Mouse (Mus musculus) kidney, embryonic 15.5 days (tissue): Measurements from ENCODE around the gene Zc3h12d. TPM values are rescaled to one million over a fixed set of nuclear protein-coding genes. Genes with fewer than 3 reads are reported as not detected.

Source experiments
- ATAC-seq: fragments of 200-750 bp; cut with Nextera tagmentation; replicated peaks from 2 replicates; pipeline ENCODE4 v1.8.0; 2017; ENCODE audit warnings: moderate TSS enrichment; ENCODE audit not compliant: low FRiP score
- H3K27ac ChIP-seq: fragments of 300-500 bp; sonication (generic); 2 replicates; pipeline ENCODE4 v1.5.1; 2015; ENCODE audit warnings: mild to moderate bottlenecking, inconsistent platforms
- H3K27me3 ChIP-seq: fragments of 300-500 bp; sonication (generic); 2 replicates; pipeline ENCODE4 v1.6.1; 2015; ENCODE audit warnings: inconsistent platforms
- H3K36me3 ChIP-seq: fragments of 300-500 bp; sonication (generic); 2 replicates; pipeline ENCODE4 v1.6.1; 2015; ENCODE audit warnings: inconsistent platforms
- H3K4me1 ChIP-seq: fragments of 300-500 bp; sonication (generic); 2 replicates; pipeline ENCODE4 v1.6.1; 2015; ENCODE audit warnings: inconsistent platforms
- H3K4me2 ChIP-seq: fragments of 300-500 bp; sonication (generic); 2 replicates; pipeline ENCODE4 v1.6.1; 2015; ENCODE audit warnings: moderate library complexity, mild to moderate bottlenecking, inconsistent platforms
- H3K4me3 ChIP-seq: fragments of 300-500 bp; sonication (generic); replicated peaks from 2 replicates; pipeline ENCODE4 v1.5.1; 2015; ENCODE audit warnings: mild to moderate bottlenecking, inconsistent platforms
- H3K9ac ChIP-seq: fragments of 300-500 bp; sonication (generic); 2 replicates; pipeline ENCODE4 v1.6.1; 2015; ENCODE audit warnings: mild to moderate bottlenecking, inconsistent platforms
- H3K9me3 ChIP-seq: fragments of 300-500 bp; sonication (generic); replicated peaks from 2 replicates; pipeline ENCODE4 v1.6.1; 2016; ENCODE audit warnings: inconsistent platforms
- WGBS: fragments of 180-500 bp; shearing (Covaris S2); methylation state at CpG from one replicate; pipeline ENCODE4 v1.1.7; 2015; ENCODE audit warnings: mixed read lengths; 5-methylcytosine and 5-hydroxymethylcytosine counted together
- polyA plus RNA-seq: library from polyadenylated mRNA; unstranded; fragments of >200 nt; fragmentation: Nextera tagmentation; extraction: Ambion mirVana; gene quantifications from 2 replicates; pipeline ENCODE4 v1.2.1, GENCODE M21; 2015

Gene Zc3h12d
- polyA plus RNA-seq, 1 experiment from 2014 or later: 0.14 TPM

DNA sequence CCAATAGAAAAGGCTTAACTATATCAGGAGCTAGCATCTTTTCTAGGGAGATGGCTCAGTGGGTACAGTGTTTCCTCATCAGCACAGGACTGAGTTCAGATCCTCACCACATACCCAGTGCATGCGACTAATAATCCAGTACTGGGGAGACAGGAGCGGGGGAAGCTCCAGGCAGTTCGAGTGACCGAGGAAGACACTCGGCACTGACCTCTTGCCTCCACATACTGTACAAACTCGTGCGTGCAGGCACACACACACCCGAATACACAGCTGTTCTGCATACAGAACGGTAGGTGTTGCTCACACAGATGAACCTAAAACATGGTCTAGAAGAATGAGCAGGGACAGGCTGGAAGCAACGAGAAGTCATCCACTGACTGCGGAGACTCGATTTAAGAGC lies 10.3 kb upstream of the Zc3h12d start:
- H3K36me3 ChIP-seq: peaks cover 68% of the 10 kb centered on the region
- H3K9me3 ChIP-seq: no peaks in the 10 kb centered on the region
- 95% methylated on average over 12 of the region's 12 CpGs for WGBS
- H3K27me3 ChIP-seq: no peaks in the 10 kb centered on the region
- no peaks in the 10 kb centered on the region for H3K4me1 ChIP-seq
- no peak for ATAC-seq
- H3K4me2 ChIP-seq: no peak overlapping the region
- no peak overlapping the region for H3K9ac ChIP-seq
- no peak overlapping the region for H3K27ac ChIP-seq
- no peak overlapping the region for H3K4me3 ChIP-seq

DNA sequence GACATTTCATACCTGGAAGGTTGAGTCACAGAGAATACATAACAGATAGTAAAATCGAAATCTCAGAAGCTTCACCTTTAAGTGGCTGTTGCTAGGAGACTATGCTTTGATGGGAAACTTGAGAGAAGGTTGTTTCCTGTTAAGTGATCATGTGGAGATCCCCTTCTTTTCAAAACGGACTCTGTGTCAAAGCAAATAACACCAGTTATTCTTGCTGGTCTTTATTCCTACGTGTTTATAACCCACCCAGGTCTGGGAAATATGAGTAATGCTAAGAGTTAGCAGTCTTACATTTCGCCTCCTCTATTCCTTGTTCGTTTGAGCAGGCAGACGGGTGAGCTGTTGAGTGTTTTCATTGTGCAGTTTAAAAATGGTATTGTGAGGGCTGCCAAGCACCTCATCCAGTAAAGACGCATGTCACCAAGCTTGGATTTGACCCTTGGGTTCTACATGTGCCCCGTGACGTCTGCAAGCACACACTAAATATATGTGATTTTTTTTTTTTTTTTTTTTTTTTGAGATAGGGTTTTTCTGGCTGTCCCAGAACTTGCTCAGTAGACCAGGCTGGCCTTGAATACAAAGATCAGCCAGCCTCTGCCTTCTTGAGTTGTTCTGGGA lies 7.5 kb upstream of the Zc3h12d start:
- Histone ChIP-seq H3K36me3 (peaks cover 46% of the 10 kb centered on the region), H3K27ac (no peak overlapping the region), H3K4me1 (no peaks in the 10 kb centered on the region), H3K4me3 (no peak overlapping the region), H3K4me2 (no peak overlapping the region), H3K9ac (no peak overlapping the region), H3K27me3 (no peaks in the 10 kb centered on the region), H3K9me3 (no peaks in the 10 kb centered on the region)
- 77% methylated on average over 9 of the region's 9 CpGs for WGBS
- ATAC-seq: no peak

DNA sequence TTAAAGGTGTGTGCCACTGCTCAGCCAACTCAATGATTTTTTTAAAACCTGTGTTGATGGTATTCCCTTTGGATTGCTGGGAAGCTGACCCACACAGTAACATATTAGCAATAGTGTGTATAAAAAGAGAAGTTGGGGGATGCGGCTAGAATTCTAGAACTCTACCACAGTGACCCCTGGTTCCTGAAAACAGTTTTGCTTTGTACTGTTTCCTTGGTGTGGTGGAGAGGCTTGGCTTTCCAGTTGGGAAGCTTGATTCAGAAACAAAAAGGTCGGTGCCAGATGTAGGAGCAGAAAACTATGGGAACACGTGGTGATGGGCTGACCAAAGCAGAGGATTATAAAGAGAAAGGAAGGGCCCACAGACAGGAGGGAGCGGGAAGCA lies 7.0 kb upstream of the Zc3h12d start:
- H3K27ac ChIP-seq: no peak overlapping the region
- no peak for ATAC-seq
- no peak overlapping the region for H3K4me3 ChIP-seq
- no peak overlapping the region for H3K4me2 ChIP-seq
- 91% methylated on average over 4 of the region's 4 CpGs for WGBS
- H3K27me3 ChIP-seq: no peaks in the 10 kb centered on the region
- H3K36me3 ChIP-seq: peaks cover 43% of the 10 kb centered on the region
- no peak overlapping the region for H3K9ac ChIP-seq
- H3K4me1 ChIP-seq: no peaks in the 10 kb centered on the region
- H3K9me3 ChIP-seq: no peaks in the 10 kb centered on the region

DNA sequence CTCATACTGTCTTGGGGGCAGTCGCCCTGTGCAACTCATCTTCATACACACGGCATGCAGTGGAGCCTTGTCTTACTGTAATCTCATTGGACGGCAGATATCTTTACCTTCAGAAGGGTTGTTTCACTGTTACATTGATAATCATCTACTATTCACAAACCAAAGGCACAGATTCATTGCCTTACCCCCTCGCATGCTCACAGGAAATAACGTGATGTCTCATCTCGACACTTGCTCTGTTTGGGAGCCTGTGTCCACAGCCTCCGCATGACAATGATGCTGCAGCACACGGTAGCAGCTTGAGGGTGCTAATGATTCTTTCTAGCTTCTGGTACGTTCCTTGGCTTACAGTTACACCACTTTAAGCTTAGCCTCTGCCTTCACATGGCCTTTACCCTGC lies 6.2 kb upstream of the Zc3h12d start:
- WGBS: 93% methylated on average over 9 of the region's 9 CpGs

DNA sequence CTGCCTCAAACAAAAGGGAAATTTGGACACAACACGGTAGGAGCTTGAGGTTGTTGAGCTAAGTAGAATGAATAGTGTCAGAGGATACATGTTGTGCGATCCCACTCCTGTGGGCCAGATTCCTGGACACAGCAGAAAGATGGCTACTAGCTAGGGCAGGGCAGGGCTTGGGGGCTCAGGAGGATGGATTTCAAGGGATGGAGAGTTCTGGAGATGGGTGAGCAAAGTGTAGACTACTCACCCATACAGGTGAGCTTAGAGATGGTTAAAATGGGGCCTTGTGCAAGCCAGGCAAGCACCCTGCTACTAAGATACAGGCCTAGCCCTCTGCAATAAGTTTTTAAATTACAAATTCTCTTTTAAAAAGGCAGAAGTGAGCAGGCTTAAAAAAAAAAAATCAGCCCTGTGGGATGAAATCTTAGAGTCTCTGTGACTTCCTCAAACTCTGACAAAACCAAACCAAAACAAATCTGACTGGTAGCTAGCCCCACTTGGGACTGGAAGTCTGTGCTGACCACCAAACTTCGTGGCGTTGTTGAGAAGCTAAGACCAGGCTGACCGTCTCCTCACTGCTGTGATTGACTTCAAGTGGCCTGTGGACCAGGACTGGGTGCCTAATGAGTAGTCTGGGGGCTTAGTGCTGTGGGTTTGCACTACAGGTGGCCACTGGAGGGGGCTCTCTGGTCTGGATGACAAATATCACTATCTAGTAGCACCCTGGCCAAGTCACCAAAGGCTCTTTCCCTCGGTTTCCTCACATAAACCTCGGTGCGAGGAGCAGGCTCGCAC lies 1.3 kb downstream of the Zc3h12d start:
- Histone ChIP-seq H3K9me3 (no peaks in the 10 kb centered on the region), H3K9ac (no peak overlapping the region), H3K4me3 (no peak overlapping the region), H3K4me1 (peaks cover 11% of the 10 kb centered on the region), H3K4me2 (no peak overlapping the region), H3K36me3 (no peaks in the 10 kb centered on the region), H3K27ac (no peak overlapping the region), H3K27me3 (peaks cover 6% of the 10 kb centered on the region; the same call in 1 of the 2 replicates)
- ATAC-seq: no peak
- WGBS: 83% methylated on average over 9 of the region's 9 CpGs

More for the DNA sequence above, 6.2 kb upstream of the Zc3h12d start:
- ATAC-seq: no peak
- H3K9me3 ChIP-seq: no peaks in the 10 kb centered on the region
- no peaks in the 10 kb centered on the region for H3K27me3 ChIP-seq
- H3K4me2 ChIP-seq: no peak overlapping the region
- H3K9ac ChIP-seq: no peak overlapping the region
- H3K27ac ChIP-seq: no peak overlapping the region
- H3K36me3 ChIP-seq: peaks cover 35% of the 10 kb centered on the region
- H3K4me3 ChIP-seq: no peak overlapping the region
- no peaks in the 10 kb centered on the region for H3K4me1 ChIP-seq

DNA sequence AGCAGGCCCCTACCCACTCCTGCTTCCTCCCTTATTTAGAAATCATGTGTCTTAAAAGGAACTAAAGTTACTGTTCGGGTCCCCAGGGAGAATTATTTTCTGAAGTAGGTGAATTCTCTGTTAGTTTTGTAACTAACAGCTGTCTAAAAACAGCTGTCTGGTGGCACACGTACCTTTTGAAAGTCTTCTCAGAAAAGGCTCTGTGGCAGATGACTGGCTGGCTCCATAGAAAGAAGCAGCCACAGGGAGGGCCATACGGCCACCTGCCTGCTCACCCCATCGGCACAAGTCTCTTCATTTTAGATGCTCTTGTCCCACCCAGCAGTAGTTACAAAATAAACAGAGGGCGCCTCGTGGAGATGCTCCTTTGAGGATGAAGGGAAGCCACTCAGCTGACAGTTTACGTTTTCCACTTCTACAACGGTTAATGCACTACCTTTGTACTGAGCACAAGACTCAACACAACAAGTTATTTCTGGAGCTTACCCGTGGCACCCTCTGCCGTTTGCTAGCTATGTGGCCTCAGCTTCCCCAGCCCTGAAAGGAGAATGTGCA lies 2.5 kb downstream of the Zc3h12d start:
- no peak for ATAC-seq
- no peaks in the 10 kb centered on the region for H3K36me3 ChIP-seq
- H3K9ac ChIP-seq: no peak overlapping the region
- no peaks in the 10 kb centered on the region for H3K9me3 ChIP-seq
- H3K27me3 ChIP-seq: peaks cover 8% of the 10 kb centered on the region; the same call in 1 of the 2 replicates
- H3K4me1 ChIP-seq: peaks cover 11% of the 10 kb centered on the region
- H3K4me2 ChIP-seq: no peak overlapping the region
- H3K27ac ChIP-seq: no peak overlapping the region
- H3K4me3 ChIP-seq: no peak overlapping the region
- 68% methylated on average over 10 of the region's 10 CpGs for WGBS

DNA sequence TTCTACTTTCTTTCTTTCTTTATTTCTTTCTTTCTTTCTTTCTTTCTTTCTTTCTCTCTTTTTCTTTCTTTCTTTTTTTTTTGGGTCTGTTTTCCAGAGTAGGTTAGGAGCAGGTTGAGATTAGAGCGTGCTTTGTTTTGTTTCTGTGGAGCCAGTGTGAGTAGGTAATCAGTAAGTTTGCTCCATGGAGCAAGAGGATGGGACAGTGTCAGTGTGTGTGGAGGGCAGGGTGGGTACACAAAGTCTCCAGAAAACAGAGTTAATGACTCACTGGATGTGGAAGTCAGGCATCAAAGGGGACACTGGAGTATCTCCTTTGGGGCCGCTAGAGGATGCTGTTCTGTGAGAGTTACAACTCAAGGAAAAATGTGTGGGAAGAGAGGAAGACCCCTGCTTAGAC lies 4.6 kb downstream of the Zc3h12d start:
- Histone ChIP-seq H3K9ac (no peak overlapping the region), H3K36me3 (no peaks in the 10 kb centered on the region), H3K9me3 (no peaks in the 10 kb centered on the region), H3K27me3 (peaks cover 8% of the 10 kb centered on the region), H3K4me1 (peaks cover 8% of the 10 kb centered on the region), H3K4me2 (no peak overlapping the region), H3K27ac (no peak overlapping the region), H3K4me3 (no peak overlapping the region)
- ATAC-seq: no peak
- 64% methylated on average over 2 of the region's 2 CpGs for WGBS

DNA sequence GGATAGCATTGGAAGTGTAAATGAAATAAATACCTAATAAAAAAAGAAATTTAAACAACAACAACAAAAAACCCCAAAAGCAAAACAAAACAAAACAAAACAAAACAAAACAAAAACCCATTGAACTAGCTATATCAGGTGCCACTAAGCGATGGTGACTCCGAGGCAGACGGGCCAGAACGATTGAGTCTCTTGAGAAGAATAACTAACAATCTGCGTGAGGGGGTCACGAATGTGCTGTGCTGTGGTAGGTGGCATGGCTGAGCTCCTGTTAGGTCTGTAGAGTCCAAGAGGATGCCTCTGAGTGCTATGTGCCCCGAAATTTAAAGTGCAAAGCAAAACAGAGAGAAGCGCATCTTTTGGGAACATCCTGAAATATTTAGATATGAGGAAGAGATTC lies 5.2 kb downstream of the Zc3h12d start:
- no peak for ATAC-seq
- 92% methylated on average over 8 of the region's 8 CpGs for WGBS
- no peak overlapping the region for H3K27ac ChIP-seq
- H3K4me3 ChIP-seq: no peak overlapping the region
- no peaks in the 10 kb centered on the region for H3K36me3 ChIP-seq
- no peak overlapping the region for H3K4me2 ChIP-seq
- no peaks in the 10 kb centered on the region for H3K9me3 ChIP-seq
- peaks cover 2% of the 10 kb centered on the region for H3K4me1 ChIP-seq
- H3K9ac ChIP-seq: no peak overlapping the region
- H3K27me3 ChIP-seq: peaks cover 8% of the 10 kb centered on the region

DNA sequence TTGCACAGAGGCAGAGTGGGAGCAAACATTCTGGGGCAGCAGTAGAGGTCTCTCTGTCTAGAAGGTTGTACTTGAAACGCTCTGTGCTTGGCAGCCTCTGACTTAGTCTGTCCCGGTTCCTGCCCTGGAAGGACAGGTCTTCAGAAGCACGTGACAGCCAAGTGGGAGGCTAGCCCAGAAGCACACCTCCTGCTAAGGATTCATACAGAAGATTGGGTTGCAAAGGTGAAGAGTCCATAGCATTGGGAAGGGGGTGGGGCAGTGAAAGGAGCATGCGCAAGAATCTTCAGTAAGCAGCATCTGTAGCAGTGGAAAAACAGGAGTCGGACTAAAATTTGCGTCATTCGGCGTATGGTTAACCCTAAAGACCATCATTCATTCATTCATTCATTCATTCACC lies 5.8 kb downstream of the Zc3h12d start:
- Histone ChIP-seq H3K27me3 (peaks cover 8% of the 10 kb centered on the region), H3K4me3 (no peak overlapping the region), H3K27ac (no peak overlapping the region), H3K4me2 (no peak overlapping the region), H3K4me1 (no peaks in the 10 kb centered on the region), H3K9ac (no peak overlapping the region), H3K36me3 (no peaks in the 10 kb centered on the region), H3K9me3 (no peaks in the 10 kb centered on the region)
- no peak for ATAC-seq
- 86% methylated on average over 8 of the region's 8 CpGs for WGBS

DNA sequence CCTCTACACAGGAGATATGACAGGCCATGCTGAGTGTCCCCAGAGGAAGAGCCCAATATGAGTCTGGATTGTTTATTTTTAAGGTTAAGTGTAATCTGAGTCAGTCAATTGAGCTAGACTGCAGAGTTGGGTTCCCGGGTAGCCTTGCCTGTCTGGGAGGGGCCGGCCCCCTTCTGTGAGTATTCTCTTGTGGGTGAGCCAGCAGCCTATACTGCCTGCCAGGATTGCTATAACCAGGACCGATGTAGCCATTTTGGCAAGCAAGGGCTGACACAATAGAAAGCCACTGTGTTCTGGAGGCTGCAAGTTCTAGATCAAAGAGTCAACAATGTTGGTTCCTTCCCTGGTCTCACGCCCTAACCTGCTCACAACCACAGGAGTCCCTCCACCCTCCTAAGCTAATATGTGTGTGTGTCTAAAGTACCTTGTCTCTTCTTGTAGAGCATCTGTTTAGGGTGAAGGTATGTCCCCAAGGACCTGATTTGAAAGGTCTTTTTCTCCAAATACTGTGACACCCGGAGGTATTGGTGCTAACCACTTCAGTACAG lies 6.7 kb downstream of the Zc3h12d start:
- no peaks in the 10 kb centered on the region for H3K9me3 ChIP-seq
- no peak overlapping the region for H3K4me3 ChIP-seq
- no peak overlapping the region for H3K9ac ChIP-seq
- no peak overlapping the region for H3K27ac ChIP-seq
- 80% methylated on average over 5 of the region's 5 CpGs for WGBS
- peaks cover 10% of the 10 kb centered on the region for H3K27me3 ChIP-seq
- no peak for ATAC-seq
- H3K4me2 ChIP-seq: no peak overlapping the region
- no peaks in the 10 kb centered on the region for H3K36me3 ChIP-seq
- H3K4me1 ChIP-seq: no peaks in the 10 kb centered on the region

DNA sequence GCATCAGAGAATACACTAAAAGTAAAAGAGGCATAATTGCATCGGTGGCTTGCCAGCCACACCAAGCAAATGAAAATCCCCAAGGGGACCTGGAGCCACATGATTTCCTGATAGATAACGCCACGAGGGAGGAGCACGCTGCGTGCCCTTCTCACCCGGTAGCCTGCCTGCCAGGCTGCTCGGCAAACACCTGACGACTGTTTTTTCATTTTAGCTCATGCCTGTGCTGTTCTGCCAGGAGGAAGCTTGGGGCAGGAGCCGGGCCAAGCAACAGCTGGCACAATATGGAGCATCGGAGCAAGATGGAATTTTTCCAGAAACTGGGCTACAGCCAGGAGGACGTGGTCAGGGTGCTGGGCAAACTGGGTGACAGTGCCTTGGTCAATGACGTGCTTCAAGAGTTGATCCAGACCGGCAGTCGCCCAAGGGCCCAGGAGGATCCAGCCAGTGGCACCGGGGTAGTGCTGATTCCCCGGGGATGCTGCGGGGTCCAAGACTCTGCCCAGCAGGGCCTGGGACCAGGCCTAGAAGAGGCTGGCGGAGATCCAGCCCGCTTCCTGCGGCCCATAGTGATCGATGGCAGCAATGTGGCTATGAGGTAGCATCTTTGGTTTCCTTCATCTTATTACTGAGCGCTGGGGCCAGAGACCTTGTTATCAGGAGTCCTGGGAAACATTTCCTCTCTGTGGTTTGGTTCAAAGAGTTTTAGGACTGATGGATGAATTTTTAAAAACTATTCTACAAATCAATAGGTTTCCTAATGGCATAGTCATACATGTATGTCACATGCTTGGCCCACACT lies 7.5 kb downstream of the Zc3h12d start:
- Histone ChIP-seq H3K36me3 (no peaks in the 10 kb centered on the region), H3K4me3 (no peak overlapping the region), H3K4me2 (no peak overlapping the region), H3K27ac (no peak overlapping the region), H3K27me3 (peaks cover 11% of the 10 kb centered on the region), H3K9ac (no peak overlapping the region), H3K4me1 (no peaks in the 10 kb centered on the region), H3K9me3 (no peaks in the 10 kb centered on the region)
- 80% methylated on average over 22 of the region's 22 CpGs for WGBS
- no peak for ATAC-seq

DNA sequence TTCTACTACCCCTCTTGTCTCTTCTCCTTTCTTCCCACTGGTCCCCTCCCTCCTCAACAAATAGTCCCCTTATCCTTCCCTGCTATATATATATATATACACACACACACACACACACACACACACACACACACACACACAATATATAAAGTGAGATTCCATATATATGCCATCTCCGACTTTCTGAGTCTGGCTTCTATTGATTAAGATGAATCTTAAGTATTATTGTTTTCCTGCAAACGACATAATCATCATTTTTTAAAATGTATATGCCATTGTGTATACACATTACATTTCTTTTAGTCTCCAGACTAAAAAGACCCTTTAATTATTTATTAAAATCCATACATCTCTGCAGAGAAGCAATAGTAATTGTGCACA lies 8.1 kb downstream of the Zc3h12d start:
- peaks cover 11% of the 10 kb centered on the region for H3K27me3 ChIP-seq
- H3K9me3 ChIP-seq: no peaks in the 10 kb centered on the region
- WGBS: 80% methylated on average over 2 of the region's 2 CpGs
- no peak overlapping the region for H3K27ac ChIP-seq
- H3K36me3 ChIP-seq: no peaks in the 10 kb centered on the region
- no peak for ATAC-seq
- no peaks in the 10 kb centered on the region for H3K4me1 ChIP-seq
- H3K4me3 ChIP-seq: no peak overlapping the region
- H3K9ac ChIP-seq: no peak overlapping the region
- no peak overlapping the region for H3K4me2 ChIP-seq
